Mouse (Mus musculus) hindbrain, embryonic 11.5 days (tissue): ENCODE data around the gene Adgrd1. TPM values are rescaled to one million over a fixed set of nuclear protein-coding genes. Genes with fewer than 3 reads are reported as not detected.

Experiments used
- ATAC-seq: fragments of 200-750 bp; cut with Nextera tagmentation; 2 replicates; pipeline ENCODE4 v1.8.0; 2017; ENCODE audit warnings: mild to moderate bottlenecking, moderate TSS enrichment, moderate library complexity; ENCODE audit not compliant: low FRiP score
- DNase-seq: peaks from one replicate; pipeline ENCODE4 v3.0.0-alpha.2; 2015; ENCODE audit warnings: low spot score
- H3K27ac ChIP-seq: fragments of 300-500 bp; sonication (generic); 2 replicates; pipeline ENCODE4 v1.5.1; 2014; ENCODE audit warnings: mild to moderate bottlenecking, low read depth, low read length
- H3K27me3 ChIP-seq: fragments of 300-500 bp; sonication (generic); 2 replicates; pipeline ENCODE4 v1.6.1; 2014; ENCODE audit warnings: mild to moderate bottlenecking, low read length, moderate library complexity, mixed read lengths; ENCODE audit not compliant: control insufficient read depth, insufficient read depth
- H3K36me3 ChIP-seq: fragments of 300-500 bp; sonication (generic); 2 replicates; pipeline ENCODE4 v1.6.1; 2014; ENCODE audit warnings: mild to moderate bottlenecking, low read length, moderate library complexity, mixed read lengths; ENCODE audit not compliant: control insufficient read depth, insufficient read depth
- H3K4me1 ChIP-seq: fragments of 300-500 bp; sonication (generic); replicated peaks from 2 replicates; pipeline ENCODE4 v1.6.1; 2014; ENCODE audit warnings: low read length, mixed read lengths; ENCODE audit not compliant: control insufficient read depth, insufficient read depth
- H3K4me2 ChIP-seq: fragments of 300-500 bp; sonication (generic); replicated peaks from 2 replicates; pipeline ENCODE4 v1.6.1; 2014; ENCODE audit warnings: mild to moderate bottlenecking, low read depth, low read length
- H3K4me3 ChIP-seq: fragments of 300-500 bp; sonication (generic); 2 replicates; pipeline ENCODE4 v1.5.1; 2014; ENCODE audit warnings: low read depth, low read length
- H3K9ac ChIP-seq: fragments of 300-500 bp; sonication (generic); 2 replicates; pipeline ENCODE4 v1.6.1; 2014; ENCODE audit warnings: low read depth, low read length
- H3K9me3 ChIP-seq: fragments of 300-500 bp; sonication (generic); 2 replicates; pipeline ENCODE4 v1.6.1; 2016; ENCODE audit warnings: low read length; ENCODE audit not compliant: control insufficient read depth
- WGBS: fragments of 180-500 bp; shearing (Covaris S2); extraction: QIAGEN DNeasy Blood & Tissue Kit; methylation state at CpG from one replicate; pipeline ENCODE4 v1.1.7; 2014; 5-methylcytosine and 5-hydroxymethylcytosine counted together
- polyA plus RNA-seq: library from polyadenylated mRNA; unstranded; fragments of >200 nt; fragmentation: Nextera tagmentation; extraction: Ambion mirVana; gene quantifications from 2 replicates; pipeline ENCODE4 v1.2.1, GENCODE M21; 2014

The Adgrd1 gene
- polyA plus RNA-seq, 1 experiment from 2014 or later, result 0.05 TPM

- H3K27me3 ChIP-seq, result no peaks in the 10 kb centered on the region
- WGBS, result 84% methylated on average over 11 of the region's 11 CpGs
- ATAC-seq (no peak), DNase-seq (no peak)
- H3K4me3 ChIP-seq, result no peak overlapping the region
- peaks cover 3% of the 10 kb centered on the region; the same call in 1 of the 2 replicates for H3K4me1 ChIP-seq
- H3K9me3 ChIP-seq, result no peaks in the 10 kb centered on the region
- H3K36me3 ChIP-seq, result no peaks in the 10 kb centered on the region
- no peak overlapping the region for H3K4me2 ChIP-seq
- H3K27ac ChIP-seq, result no peak overlapping the region
- no peak overlapping the region for H3K9ac ChIP-seq
Observed at GRCm38 (mm10) chr5:129161372-129162051, 65.0 kb downstream of the Adgrd1 start.

DNA sequence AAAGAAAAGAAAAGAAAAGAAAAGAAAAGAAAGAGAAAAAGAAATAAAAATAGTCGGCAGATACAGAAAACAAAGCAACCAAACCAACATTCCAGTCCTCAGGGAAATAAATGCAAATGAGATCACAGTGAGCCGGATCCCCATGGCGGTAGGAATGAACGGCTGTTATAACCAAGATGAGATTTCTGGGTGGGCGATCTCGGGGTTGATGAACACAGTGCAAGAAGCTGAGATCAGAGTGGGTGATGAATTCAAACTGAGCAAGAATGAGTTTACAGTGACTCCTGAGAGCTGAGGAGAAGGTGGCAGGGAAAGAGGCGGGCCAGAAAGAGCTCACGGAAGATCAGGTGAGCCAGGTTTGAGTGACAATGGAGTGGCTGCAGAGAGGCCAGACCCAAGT, 66.9 kb downstream of the Adgrd1 start:
- no peak overlapping the region for H3K4me3 ChIP-seq
- no peak overlapping the region for H3K4me2 ChIP-seq
- no peaks in the 10 kb centered on the region for H3K36me3 ChIP-seq
- H3K9ac ChIP-seq, result no peak overlapping the region
- H3K27me3 ChIP-seq, result no peaks in the 10 kb centered on the region
- no peaks in the 10 kb centered on the region for H3K4me1 ChIP-seq
- 79% methylated on average over 8 of the region's 8 CpGs for WGBS
- ATAC-seq (no peak), DNase-seq (no peak)
- no peaks in the 10 kb centered on the region for H3K9me3 ChIP-seq
- no peak overlapping the region for H3K27ac ChIP-seq

GRCm38 (mm10) chr5:129164091-129164490, 67.5 kb downstream of the Adgrd1 start:
- H3K36me3 ChIP-seq, result no peaks in the 10 kb centered on the region
- ATAC-seq, result no peak
- no peaks in the 10 kb centered on the region for H3K27me3 ChIP-seq
- DNase-seq, result no peak
- WGBS, result 36% methylated on average over 10 of the region's 10 CpGs
- no peak overlapping the region for H3K9ac ChIP-seq
- H3K4me2 ChIP-seq, result no peak overlapping the region
- H3K4me3 ChIP-seq, result no peak overlapping the region
- H3K27ac ChIP-seq, result no peak overlapping the region
- no peaks in the 10 kb centered on the region for H3K9me3 ChIP-seq
- H3K4me1 ChIP-seq, result peaks cover 1% of the 10 kb centered on the region; the same call in 1 of the 2 replicates

DNA sequence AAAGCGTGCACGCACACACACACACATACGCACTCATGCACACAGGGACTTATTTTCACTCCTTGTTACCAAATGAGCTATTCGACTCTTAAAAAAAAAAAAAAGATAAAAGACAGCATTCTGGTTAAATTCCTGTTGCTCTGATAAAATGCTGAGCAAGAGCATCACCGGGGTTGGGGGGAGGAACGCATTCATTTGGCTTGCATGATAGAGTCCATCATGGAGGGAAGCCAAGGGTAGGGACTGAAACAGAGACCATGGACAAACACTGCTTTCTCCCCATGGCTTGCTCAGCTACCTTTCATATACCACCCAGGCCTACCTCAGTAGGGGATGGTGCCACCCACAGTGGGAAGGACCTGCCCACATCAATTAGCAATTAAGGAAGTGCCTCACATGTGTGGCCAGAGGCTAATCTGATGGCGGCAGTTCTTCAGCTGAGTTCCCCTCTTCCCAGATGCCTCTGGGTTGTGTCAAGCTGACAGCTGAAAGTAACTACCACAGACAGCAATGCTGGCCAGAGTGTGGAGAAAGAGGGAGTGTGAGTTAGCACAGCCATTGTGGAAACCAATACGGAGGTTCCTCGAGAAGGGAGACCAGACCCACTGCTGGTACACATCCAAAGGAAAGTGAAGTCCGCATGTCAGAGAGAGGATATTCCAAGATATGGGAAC, 68.5 kb downstream of the Adgrd1 start:
- Histone ChIP-seq H3K9me3 (no peaks in the 10 kb centered on the region), H3K27ac (no peak overlapping the region), H3K9ac (no peak overlapping the region), H3K4me2 (no peak overlapping the region), H3K27me3 (no peaks in the 10 kb centered on the region), H3K4me1 (peaks cover 8% of the 10 kb centered on the region), H3K36me3 (no peaks in the 10 kb centered on the region), H3K4me3 (no peak overlapping the region)
- DNase-seq (no peak), ATAC-seq (no peak)
- WGBS, result 93% methylated on average over 10 of the region's 10 CpGs

- Histone ChIP-seq H3K9me3 (no peaks in the 10 kb centered on the region), H3K4me1 (peaks cover 8% of the 10 kb centered on the region), H3K4me2 (no peak overlapping the region), H3K27me3 (no peaks in the 10 kb centered on the region), H3K36me3 (no peaks in the 10 kb centered on the region), H3K27ac (no peak overlapping the region), H3K4me3 (no peak overlapping the region), H3K9ac (no peak overlapping the region)
- DNase-seq (no peak), ATAC-seq (no peak)
- WGBS, result 76% methylated on average over 7 of the region's 7 CpGs
Observed at GRCm38 (mm10) chr5:129165595-129165994, 69.0 kb downstream of the Adgrd1 start.

GRCm38 (mm10) chr5:129169090-129169489, 72.5 kb downstream of the Adgrd1 start:
- H3K9ac ChIP-seq, result no peak overlapping the region
- peaks cover 8% of the 10 kb centered on the region for H3K4me1 ChIP-seq
- no peak for DNase-seq
- H3K27ac ChIP-seq, result 0 out of 2 replicates have a peak overlapping the region, but pooled peaks have one; percentile 14
- WGBS, result 49% methylated on average over 5 of the region's 5 CpGs
- no peak overlapping the region for H3K4me2 ChIP-seq
- H3K36me3 ChIP-seq, result no peaks in the 10 kb centered on the region
- no peak overlapping the region for H3K4me3 ChIP-seq
- no peak for ATAC-seq
- no peaks in the 10 kb centered on the region for H3K9me3 ChIP-seq
- no peaks in the 10 kb centered on the region for H3K27me3 ChIP-seq

DNA sequence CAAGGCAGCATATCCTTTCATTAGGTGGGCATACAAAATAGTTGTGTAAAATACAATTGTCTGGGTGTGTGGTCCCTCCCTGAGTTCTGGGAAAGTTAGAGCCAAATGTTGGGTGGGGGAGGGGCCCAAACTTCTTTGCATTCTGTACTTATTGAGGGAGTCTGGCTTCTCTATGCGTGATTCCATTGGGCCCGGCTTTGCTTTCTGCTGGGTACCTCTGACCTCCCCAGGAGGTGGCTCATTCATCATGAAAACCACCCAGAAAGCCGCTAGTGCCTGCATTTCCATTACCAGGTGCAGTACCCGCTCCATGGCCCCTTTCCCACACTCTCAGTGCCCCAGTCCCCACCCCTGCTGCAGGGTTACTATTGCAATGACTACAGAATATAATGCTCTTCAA, 73.0 kb downstream of the Adgrd1 start:
- no peak overlapping the region for H3K9ac ChIP-seq
- peak; percentile 56 for ATAC-seq

GRCm38 (mm10) chr5:129172533-129172932, 76.0 kb downstream of the Adgrd1 start:
- H3K4me1 ChIP-seq, result peaks cover 8% of the 10 kb centered on the region
- H3K27me3 ChIP-seq, result no peaks in the 10 kb centered on the region
- H3K36me3 ChIP-seq, result no peaks in the 10 kb centered on the region
- H3K4me2 ChIP-seq, result no peak overlapping the region
- H3K27ac ChIP-seq, result no peak overlapping the region
- no peak for DNase-seq
- H3K9me3 ChIP-seq, result no peaks in the 10 kb centered on the region
- ATAC-seq, result no peak
- no peak overlapping the region for H3K9ac ChIP-seq
- 91% methylated on average over 6 of the region's 6 CpGs for WGBS
- no peak overlapping the region for H3K4me3 ChIP-seq

More for the DNA sequence above, 73.0 kb downstream of the Adgrd1 start:
- Histone ChIP-seq H3K4me1 (peaks cover 8% of the 10 kb centered on the region), H3K4me3 (no peak overlapping the region), H3K9me3 (no peaks in the 10 kb centered on the region), H3K27me3 (no peaks in the 10 kb centered on the region), H3K36me3 (no peaks in the 10 kb centered on the region), H3K4me2 (no peak overlapping the region), H3K27ac (peak overlapping the region; percentile 24; the same call in 1 of the 2 replicates)
- peak; percentile 47 for DNase-seq
- 4% methylated on average over 4 of the region's 4 CpGs for WGBS

- no peak overlapping the region for H3K4me2 ChIP-seq
- H3K27ac ChIP-seq, result no peak overlapping the region
- DNase-seq (no peak), ATAC-seq (no peak)
- H3K36me3 ChIP-seq, result no peaks in the 10 kb centered on the region
- 34% methylated on average over 3 of the region's 3 CpGs for WGBS
- H3K9me3 ChIP-seq, result no peaks in the 10 kb centered on the region
- H3K27me3 ChIP-seq, result no peaks in the 10 kb centered on the region
- H3K4me3 ChIP-seq, result no peak overlapping the region
- no peaks in the 10 kb centered on the region for H3K4me1 ChIP-seq
- no peak overlapping the region for H3K9ac ChIP-seq
Observed at GRCm38 (mm10) chr5:129175925-129176324, 79.4 kb downstream of the Adgrd1 start.
